Mouse (Mus musculus): Measurements from ENCODE around the gene Xpc. TPM values are rescaled to one million over a fixed set of nuclear protein-coding genes. Genes with fewer than 3 reads are reported as not detected.

Xpc gene
- polyA plus RNA-seq, 1 experiment: 3.5 TPM

DNA sequence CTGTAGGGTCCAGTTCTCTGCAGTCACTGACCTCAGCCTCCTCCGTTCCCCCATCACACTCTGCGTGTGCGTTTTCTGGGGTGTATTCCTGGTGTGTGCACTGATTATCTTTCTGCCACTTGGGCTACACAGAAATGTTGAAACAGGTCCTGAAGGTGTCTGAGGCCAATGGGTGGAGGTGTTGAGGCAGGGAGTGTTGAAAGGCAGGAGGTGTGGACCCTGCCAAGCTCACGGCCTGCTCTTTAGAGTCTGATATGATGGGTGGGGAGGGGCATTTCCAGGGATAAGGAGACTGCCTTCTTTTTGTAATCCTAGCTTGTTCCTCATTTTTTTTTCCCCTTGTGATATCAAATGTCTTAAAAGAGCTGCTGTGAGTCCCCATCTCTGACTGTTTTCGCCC is 27.4 kb upstream of the Xpc start:
- Histone ChIP-seq H3K9me3 (no peaks in the 10 kb centered on the region; the same call in 1 of the 2 replicates), H3K27me3 (replicated peaks) (peaks cover 39% of the 10 kb centered on the region), H3K4me1 (peaks cover 49% of the 10 kb centered on the region), H3K36me3 (replicated peaks; ENCODE audit: low read length) (no peaks in the 10 kb centered on the region), H3K4me3 (replicated peaks) (no peak overlapping the region)
- TF ChIP-seq FLI1 (IDR thresholded peaks at IDR 0.05; ENCODE audit: low read length) (no peak), GATA1 (IDR thresholded peaks at IDR 0.05; ENCODE audit: borderline replicate concordance, low read length) (no peak)

DNA sequence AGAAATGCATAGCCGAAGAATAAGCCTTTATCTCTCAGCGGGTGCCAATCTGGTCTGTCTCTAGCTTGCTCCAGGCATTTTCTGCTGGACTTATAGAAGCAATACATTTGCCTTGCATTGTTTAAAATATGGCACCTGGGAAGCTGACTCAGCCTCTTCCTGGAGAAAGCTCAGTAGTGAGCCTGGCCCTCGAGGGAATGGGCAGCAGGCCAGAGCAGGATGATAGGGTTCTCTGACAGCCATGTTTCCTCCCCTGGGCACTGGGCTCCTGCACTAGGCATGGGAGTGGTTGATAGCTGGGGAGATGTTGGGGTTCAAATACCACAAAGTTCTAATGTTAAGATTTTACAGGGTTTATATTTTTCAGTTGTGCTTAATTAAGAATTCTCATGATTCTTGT is 25.6 kb upstream of the Xpc start:
- H3K9me3 ChIP-seq: no peaks in the 10 kb centered on the region
- H3K36me3 ChIP-seq (replicated peaks; ENCODE audit: low read length): no peaks in the 10 kb centered on the region
- peaks cover 47% of the 10 kb centered on the region for H3K27me3 ChIP-seq (replicated peaks)
- TF ChIP-seq FLI1 (IDR thresholded peaks at IDR 0.05; ENCODE audit: low read length) (no peak), GATA1 (IDR thresholded peaks at IDR 0.05; ENCODE audit: borderline replicate concordance, low read length) (no peak)
- no peak overlapping the region for H3K4me3 ChIP-seq (replicated peaks)
- H3K4me1 ChIP-seq: peaks cover 38% of the 10 kb centered on the region

DNA sequence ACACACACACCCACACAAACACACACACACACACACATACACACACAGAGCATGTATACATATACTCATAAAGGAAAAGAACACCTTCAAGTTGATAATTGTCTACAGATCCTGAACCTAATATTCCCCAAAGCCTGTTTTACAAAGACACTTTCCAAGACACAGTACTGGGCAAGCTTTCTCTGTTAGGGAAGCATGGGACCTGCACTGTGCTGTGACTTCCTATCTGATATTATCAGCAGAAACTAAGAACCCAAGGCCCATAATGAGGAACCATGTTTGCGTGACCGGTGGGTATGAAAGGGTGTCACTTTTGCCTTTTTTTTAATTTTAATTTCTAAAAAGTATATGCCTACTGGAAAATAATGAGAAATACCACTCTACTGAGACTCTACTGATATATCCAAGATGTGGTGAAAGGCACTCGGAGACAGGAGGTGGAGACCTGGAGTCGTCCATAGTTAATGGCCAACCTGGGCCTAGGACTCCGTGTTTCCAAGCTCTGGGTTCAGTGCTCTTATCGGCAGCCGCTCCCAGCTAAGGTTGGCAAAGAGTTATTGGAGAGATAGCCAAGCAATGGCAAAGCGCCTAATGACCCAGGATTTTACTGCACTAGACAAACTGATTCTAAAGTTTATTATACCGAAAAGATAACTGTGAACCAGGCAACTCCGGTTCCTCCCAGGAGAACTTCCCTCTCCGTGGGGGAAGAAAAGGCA is 20.5 kb upstream of the Xpc start:
- peaks cover 38% of the 10 kb centered on the region for H3K27me3 ChIP-seq (replicated peaks)
- H3K4me1 ChIP-seq: peaks cover 5% of the 10 kb centered on the region
- TF ChIP-seq GATA1 (IDR thresholded peaks at IDR 0.05; ENCODE audit: borderline replicate concordance, low read length): no peak
- TF ChIP-seq FLI1 (IDR thresholded peaks at IDR 0.05; ENCODE audit: low read length): no peak
- no peaks in the 10 kb centered on the region for H3K9me3 ChIP-seq
- no peak overlapping the region for H3K4me3 ChIP-seq (replicated peaks)
- no peaks in the 10 kb centered on the region for H3K36me3 ChIP-seq (replicated peaks; ENCODE audit: low read length)

DNA sequence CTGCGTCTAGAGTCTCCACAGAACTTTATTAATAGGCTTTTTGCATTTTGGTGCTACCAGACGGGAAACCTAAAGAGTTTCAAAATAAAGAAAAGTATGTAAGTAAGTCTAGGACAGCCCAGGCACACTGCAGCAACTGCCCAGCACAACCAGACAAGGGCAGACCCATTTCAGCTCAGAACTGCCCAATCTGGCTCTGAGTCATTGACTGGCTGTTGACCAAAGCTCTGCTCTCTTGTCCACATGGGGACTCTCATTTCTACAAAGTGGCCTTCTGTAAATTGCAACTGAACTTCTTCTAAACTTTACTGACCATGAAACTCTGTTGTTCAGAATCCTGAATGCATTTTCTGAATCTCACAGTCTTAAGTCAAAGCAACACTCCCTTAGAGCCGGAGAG is 19.5 kb upstream of the Xpc start:
- Histone ChIP-seq H3K4me3 (replicated peaks) (no peak overlapping the region), H3K36me3 (replicated peaks; ENCODE audit: low read length) (no peaks in the 10 kb centered on the region), H3K4me1 (no peaks in the 10 kb centered on the region), H3K27me3 (replicated peaks) (peaks cover 37% of the 10 kb centered on the region), H3K9me3 (no peaks in the 10 kb centered on the region)
- TF ChIP-seq GATA1 (IDR thresholded peaks at IDR 0.05; ENCODE audit: borderline replicate concordance, low read length): no peak
- TF ChIP-seq FLI1 (IDR thresholded peaks at IDR 0.05; ENCODE audit: low read length): no peak

DNA sequence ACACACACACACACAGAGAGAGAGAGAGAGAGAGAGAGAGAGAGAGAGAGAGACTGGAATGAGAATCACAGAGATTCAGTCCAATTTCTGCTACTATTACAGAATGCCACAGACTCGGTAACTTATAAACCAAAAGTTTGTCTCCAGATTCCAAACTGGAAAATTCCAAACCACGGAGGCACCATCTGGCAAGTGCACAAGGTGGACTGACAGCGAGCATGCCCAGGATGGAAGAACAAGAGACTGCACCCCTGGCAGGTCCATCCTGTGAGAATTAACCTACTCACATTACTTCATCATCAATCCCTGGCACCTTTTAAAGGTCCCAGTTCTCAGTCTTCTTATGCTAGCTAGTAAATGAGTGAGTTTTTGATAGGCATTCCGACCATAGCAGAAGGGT is 18.6 kb upstream of the Xpc start:
- TF ChIP-seq GATA1 (IDR thresholded peaks at IDR 0.05; ENCODE audit: borderline replicate concordance, low read length) (no peak), FLI1 (IDR thresholded peaks at IDR 0.05; ENCODE audit: low read length) (no peak)
- no peak overlapping the region for H3K4me3 ChIP-seq (replicated peaks)
- H3K4me1 ChIP-seq: no peaks in the 10 kb centered on the region
- H3K36me3 ChIP-seq (replicated peaks; ENCODE audit: low read length): peaks cover 5% of the 10 kb centered on the region
- H3K9me3 ChIP-seq: no peaks in the 10 kb centered on the region
- H3K27me3 ChIP-seq (replicated peaks): peaks cover 32% of the 10 kb centered on the region

DNA sequence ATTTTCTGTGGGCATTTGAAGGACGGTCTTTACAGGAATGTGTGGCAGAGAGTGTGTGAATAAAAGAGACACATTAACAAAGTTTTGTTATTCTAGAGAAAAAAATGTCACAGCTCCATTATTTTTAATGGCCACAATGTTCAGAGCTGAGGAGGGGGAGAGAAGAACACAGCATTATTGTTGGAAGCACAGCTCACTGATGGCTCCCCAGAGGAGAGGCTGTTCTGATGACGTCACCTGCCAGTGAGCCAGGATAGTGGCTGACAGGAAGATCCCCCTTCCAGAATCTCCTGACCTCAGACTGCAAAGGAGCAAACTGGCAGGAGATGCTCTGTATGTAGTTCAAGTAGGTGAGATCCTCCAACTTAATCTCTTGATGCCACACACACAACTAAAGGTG is 18.1 kb upstream of the Xpc start:
- TF ChIP-seq FLI1 (IDR thresholded peaks at IDR 0.05; ENCODE audit: low read length): no peak
- no peak for TF ChIP-seq GATA1 (IDR thresholded peaks at IDR 0.05; ENCODE audit: borderline replicate concordance, low read length)
- H3K36me3 ChIP-seq (replicated peaks; ENCODE audit: low read length): peaks cover 9% of the 10 kb centered on the region
- no peak overlapping the region for H3K4me3 ChIP-seq (replicated peaks)
- H3K4me1 ChIP-seq: no peaks in the 10 kb centered on the region
- peaks cover 29% of the 10 kb centered on the region for H3K27me3 ChIP-seq (replicated peaks)
- H3K9me3 ChIP-seq: no peaks in the 10 kb centered on the region

DNA sequence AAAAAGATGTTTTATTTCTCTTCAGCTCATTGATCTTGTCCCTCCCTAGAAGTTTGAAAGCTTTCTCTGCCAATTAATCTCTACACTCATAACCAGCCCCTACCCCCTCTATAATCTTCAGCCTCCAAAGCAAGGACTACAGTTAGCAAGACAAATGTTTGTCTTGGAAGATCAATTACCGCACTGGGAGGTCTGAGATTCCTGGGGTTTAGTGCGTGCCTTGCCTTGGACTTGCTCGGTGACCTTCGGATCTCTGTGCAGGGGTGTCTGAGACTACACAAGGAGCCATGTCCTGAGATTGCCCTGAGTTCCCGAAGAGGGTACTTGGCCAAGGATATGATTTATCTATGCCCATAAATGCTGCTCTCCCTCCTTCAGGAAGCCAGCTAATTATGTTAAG is 17.7 kb upstream of the Xpc start:
- TF ChIP-seq FLI1 (IDR thresholded peaks at IDR 0.05; ENCODE audit: low read length) (no peak), GATA1 (IDR thresholded peaks at IDR 0.05; ENCODE audit: borderline replicate concordance, low read length) (no peak)
- H3K9me3 ChIP-seq: no peaks in the 10 kb centered on the region
- H3K36me3 ChIP-seq (replicated peaks; ENCODE audit: low read length): peaks cover 13% of the 10 kb centered on the region
- H3K27me3 ChIP-seq (replicated peaks): peaks cover 27% of the 10 kb centered on the region
- H3K4me3 ChIP-seq (replicated peaks): no peak overlapping the region
- H3K4me1 ChIP-seq: no peaks in the 10 kb centered on the region

DNA sequence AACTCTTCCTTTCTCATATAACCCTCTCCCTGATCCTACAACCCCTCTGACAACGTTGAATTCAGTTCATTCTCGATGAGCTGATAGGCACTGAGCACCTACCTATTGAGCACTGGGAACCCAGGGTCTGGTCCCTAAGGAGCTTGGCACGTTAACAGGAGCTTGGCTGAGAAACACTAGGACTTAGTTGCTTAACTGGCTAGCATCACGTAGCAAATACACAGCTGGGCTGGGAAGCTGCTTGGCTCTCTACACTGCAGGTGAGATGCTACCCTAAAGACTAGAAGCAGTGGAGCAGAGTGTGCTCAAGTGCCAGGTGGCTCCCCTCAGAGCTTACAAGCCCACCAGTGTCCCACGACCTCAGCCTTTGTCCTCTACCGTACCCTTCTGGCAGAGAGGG is 17.0 kb upstream of the Xpc start:
- no peaks in the 10 kb centered on the region for H3K9me3 ChIP-seq
- TF ChIP-seq FLI1 (IDR thresholded peaks at IDR 0.05; ENCODE audit: low read length) (no peak), GATA1 (IDR thresholded peaks at IDR 0.05; ENCODE audit: borderline replicate concordance, low read length) (no peak)
- no peak overlapping the region for H3K4me3 ChIP-seq (replicated peaks)
- peaks cover under 1% of the 10 kb centered on the region; the same call in 1 of the 2 replicates for H3K4me1 ChIP-seq
- H3K36me3 ChIP-seq (replicated peaks; ENCODE audit: low read length): peaks cover 20% of the 10 kb centered on the region
- H3K27me3 ChIP-seq (replicated peaks): peaks cover 22% of the 10 kb centered on the region

DNA sequence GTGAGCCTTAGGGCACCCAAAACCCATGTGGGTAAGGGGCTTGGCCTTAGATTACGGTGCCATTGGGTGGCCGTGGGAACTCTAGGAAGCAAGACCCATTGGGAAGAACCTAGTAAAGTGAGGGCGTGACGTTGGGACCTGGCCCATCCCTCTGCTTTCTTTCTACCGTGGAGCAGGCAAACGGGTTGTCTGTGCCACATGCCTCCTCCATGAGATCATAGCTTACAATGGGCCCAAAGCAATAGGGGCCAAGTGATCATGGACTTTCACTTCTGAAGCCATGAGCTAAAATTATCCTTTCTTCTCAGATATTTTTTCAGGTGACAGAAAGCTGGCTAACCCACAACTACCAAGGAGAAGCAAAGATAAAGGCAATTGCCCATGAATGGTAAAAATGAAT is 15.6 kb upstream of the Xpc start:
- no peak for TF ChIP-seq GATA1 (IDR thresholded peaks at IDR 0.05; ENCODE audit: borderline replicate concordance, low read length)
- no peak for TF ChIP-seq FLI1 (IDR thresholded peaks at IDR 0.05; ENCODE audit: low read length)
- Histone ChIP-seq H3K9me3 (no peaks in the 10 kb centered on the region), H3K27me3 (replicated peaks) (peaks cover 18% of the 10 kb centered on the region), H3K4me3 (replicated peaks) (no peak overlapping the region), H3K4me1 (peaks cover 4% of the 10 kb centered on the region), H3K36me3 (replicated peaks; ENCODE audit: low read length) (peaks cover 26% of the 10 kb centered on the region)

DNA sequence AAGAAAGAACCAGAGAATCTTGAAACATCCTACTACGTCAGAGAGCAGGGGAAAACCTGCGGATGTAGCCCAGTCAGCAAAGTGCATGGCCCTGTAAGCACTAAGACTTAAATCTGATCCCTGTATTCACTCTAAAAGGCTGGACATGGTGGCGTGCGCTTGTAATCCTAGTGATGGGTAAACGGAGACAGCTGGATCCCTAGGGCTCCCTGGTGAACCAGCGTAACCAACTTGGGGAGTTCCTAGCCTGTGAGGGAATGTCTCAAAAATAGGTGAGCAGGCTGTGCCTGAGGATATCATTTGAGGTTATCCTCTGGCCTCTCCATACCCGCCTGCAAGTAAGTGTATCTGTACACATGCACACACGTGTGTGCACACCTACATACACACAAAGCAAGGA is 15.0 kb upstream of the Xpc start:
- TF ChIP-seq FLI1 (IDR thresholded peaks at IDR 0.05; ENCODE audit: low read length) (no peak), GATA1 (IDR thresholded peaks at IDR 0.05; ENCODE audit: borderline replicate concordance, low read length) (no peak)
- H3K4me1 ChIP-seq: peaks cover 4% of the 10 kb centered on the region

More for the DNA sequence above, 15.0 kb upstream of the Xpc start:
- Histone ChIP-seq H3K9me3 (no peaks in the 10 kb centered on the region), H3K27me3 (replicated peaks) (peaks cover 18% of the 10 kb centered on the region), H3K4me3 (replicated peaks) (no peak overlapping the region), H3K36me3 (replicated peaks; ENCODE audit: low read length) (peaks cover 30% of the 10 kb centered on the region)
